Mouse (Mus musculus): ENCODE measurements around the gene Igsf21. TPM values are rescaled to one million over a fixed set of nuclear protein-coding genes. Genes with fewer than 3 reads are reported as not detected.
A peak's percentile ranks its signal among the peaks of the same experiment; 100 is the strongest.

Igsf21 gene
- total RNA-seq, 4 experiments from 2014 or later, result 0.22 to 0.48 TPM; not detected in 2

DNA sequence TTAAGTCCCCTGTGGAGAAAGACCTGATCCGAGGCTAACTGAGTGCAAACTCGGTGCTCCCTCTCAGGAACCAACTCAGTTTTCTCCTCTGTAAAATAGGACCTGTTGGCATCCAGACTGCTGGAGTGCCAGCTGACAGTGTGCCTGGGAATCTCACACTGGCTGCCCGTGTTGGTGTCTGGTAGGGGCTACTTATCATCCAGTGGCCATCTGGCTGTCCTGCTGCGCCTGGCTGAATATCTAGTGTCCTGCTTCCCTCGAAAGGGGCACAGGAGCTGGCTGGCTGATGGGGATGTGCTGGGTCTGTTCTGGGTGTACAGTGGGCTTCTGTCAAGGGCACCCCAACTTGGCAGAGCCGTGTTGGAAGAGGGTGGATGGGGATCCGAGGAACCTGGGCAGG, 193.5 kb downstream of the Igsf21 start:
- DNase-seq (ENCODE audit: low spot score in 2 of 2), result no peak

DNA sequence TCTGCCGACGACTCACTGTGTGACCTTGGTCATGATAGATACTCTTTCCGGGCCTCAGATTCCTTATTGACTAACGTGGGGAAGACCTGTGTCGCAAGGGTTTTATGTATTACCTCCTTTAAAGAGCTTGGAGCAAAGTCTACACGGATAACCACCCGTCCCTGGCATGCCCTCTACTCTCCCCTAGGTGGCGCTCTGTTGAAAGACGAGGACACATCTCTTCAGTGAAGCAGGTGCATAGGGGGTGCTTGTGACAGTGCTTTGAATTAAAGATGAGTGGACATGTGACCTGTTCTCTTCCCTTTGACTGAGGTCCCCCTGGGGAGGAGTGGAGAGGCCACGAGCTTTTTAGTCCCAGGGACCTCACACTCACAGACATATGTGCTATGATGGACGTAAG, 194.0 kb downstream of the Igsf21 start:
- DNase-seq (ENCODE audit: low spot score in 2 of 2), result no peak

DNA sequence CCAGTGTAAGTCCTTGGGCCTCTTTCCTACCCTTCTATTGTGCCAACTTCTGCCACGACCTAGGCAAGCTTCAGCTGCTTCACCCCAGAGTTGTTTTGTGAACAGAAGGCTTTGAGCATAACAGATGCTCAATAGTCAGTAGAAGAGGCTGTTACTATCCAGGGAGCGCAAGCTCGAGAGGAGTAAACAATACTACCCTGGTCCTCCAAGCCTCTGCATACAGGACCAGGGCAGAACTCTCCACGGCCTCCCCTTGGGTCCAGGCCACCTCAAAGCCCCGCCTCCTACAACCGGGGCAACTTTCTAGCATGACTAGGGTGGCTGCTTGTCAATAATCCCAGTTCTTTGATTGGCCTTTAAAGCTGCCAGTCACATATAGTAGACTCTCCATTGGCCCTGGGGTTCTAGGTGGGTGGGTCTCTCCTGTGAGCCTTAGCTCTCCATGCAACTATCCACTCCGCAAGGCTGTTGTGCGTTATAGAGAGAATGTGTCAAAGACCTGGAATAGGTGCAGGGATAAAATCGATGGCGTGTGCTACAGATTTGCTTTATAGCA, 198.7 kb downstream of the Igsf21 start:
- no peak for DNase-seq (ENCODE audit: low spot score in 2 of 2)

DNA sequence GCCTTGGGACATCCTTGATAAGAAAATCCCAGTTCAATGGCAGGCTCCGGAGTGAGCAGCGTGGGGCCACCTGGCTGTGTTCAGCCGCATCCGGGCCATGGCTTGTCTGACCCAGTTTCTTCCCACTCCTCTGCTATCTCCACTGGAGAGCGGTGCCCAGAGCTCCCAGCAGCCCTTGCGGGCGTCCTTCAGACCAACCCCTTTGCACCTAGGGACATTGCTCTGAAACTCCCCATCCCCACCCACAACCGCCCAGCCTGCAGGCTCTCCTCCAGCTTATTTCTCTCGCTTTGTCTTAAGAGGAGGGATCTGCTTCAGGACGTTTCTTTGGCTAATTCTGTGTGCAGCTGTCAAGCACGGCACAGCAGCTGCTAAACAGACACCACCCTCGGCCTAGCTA, 202.6 kb downstream of the Igsf21 start:
- DNase-seq (ENCODE audit: low spot score in 2 of 2), result no peak

DNA sequence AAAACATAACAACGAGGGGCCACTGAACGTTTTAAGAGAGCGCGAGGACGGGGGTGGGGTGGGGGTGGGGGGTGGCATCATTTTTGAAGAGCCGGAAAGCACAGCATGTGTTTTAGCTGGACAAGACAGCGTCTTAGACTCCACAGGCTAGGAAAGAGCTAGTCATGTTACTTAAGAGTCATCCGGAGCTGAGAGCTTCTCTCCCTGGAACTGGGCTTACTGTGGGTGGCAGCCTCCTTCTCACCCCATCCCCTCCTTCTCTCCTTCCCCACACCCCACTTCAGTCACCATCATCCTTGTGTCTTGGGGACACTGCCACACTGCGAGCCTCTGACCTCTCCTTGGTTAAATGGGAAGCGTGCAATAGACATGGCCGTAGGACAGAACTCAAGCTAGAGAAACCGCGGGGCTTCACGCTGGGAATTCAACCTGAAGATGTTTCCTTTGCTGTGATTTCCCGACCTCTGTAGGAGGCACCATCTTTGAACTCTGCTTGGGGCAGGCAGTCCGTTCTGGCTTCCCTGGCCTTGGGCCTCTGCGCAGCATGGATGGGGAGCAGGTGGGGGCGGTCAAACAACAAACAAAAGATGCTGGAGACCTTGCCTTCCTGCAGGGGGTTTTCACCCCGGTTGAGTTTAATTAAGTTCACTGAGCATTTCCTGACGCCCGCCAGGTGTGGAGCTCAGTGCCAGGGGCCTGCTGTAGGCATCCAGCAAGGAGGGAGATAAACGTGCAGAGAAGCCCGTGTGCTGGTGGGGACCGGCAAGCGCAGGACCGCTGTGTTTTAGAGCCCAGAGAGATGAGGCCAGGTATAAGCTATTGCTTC, 207.8 kb downstream of the Igsf21 start:
- no peak for DNase-seq (ENCODE audit: low spot score in 2 of 2)

DNA sequence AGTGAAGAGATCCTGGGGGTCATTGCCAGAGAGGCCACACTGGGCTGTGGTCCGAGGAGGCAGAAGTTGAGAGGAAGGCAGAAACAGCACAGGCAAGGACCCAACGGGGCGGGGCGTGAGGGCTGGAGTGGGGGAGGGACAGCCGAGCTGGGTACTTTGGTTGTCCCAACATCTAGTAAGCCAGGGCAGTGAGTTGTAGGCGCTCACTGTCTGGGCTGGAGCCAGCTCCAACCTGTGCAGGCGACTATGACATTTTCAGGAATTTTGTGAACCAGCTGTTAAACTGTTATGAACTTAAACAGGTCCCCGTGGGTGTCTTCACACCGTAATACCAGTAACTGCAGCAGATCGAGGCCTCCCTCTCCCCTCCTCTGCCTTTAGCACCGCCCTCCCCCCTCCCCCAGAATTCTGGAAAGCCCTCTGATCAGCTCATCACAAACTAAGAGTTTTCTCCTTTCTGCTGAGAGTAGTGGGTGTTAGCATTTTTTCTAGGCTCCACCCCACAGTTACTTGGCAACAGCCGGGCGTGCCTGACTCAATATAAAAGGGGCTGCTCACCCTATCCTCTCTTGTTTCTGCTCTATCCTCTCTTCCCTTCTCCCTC, 208.7 kb downstream of the Igsf21 start:
- DNase-seq (ENCODE audit: low spot score in 2 of 2), result peak in 1 of 2 experiments; percentile 31

DNA sequence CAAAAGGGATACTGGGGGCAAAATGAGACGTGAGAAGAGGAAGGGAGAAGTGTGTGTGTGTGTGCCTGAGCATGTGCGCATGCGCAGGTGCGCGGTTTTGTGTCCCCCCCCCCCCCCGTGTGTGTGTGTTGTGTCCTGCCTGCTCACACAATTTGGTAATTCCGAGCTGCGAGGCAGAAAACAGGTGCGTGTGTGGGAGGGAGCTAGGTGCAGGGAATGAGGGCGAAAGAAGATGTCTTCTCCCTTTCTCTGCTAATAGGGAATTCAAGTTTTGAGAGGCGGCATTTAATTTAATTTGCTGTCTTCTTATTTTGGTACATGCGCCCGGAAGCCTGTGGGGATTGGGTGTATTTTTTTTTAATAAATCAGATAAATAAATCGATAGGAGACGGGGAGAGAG, 211.4 kb downstream of the Igsf21 start:
- no peak for DNase-seq (ENCODE audit: low spot score in 2 of 2)

DNA sequence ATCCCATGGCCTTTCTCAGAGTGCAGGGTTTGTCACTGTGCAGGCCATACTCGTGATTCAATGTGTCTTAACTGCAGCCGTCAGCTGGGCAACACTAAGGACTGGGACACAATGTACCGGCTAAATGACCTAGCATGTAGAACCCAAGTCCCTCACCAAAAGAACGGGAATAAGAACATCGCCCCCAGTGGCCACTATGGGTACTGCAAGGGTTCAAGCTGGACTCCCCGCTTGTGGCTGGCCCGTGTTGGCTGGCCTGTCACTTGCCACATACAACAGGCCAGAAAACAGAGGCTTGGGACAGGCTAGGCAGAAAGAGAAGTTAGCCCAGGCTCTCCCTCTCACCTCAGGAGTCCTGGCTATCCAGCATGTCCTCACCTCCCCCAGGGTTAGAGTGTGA, 213.2 kb downstream of the Igsf21 start:
- no peak for DNase-seq (ENCODE audit: low spot score in 2 of 2)

DNA sequence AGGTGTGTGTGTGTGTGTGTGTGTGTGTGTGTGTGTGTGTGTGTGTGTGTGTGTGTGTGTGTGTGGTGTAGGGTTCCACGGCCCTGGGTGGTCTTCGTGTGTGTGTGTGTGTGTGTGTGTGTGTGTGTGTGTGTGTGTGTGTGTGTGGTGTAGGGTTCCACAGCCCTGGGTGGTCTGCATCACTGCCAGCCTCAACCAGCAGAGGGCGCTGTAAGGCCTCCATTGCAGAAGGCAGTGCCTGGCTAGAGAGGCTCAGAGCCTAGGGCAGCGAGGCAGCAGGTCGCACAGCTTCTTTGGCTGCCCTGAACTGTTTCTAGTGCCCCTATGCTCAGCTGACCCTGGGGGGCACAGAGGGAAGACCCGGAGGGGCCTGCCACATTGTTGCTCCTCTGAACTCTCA, 216.2 kb downstream of the Igsf21 start:
- no peak for DNase-seq (ENCODE audit: low spot score in 2 of 2)

DNA sequence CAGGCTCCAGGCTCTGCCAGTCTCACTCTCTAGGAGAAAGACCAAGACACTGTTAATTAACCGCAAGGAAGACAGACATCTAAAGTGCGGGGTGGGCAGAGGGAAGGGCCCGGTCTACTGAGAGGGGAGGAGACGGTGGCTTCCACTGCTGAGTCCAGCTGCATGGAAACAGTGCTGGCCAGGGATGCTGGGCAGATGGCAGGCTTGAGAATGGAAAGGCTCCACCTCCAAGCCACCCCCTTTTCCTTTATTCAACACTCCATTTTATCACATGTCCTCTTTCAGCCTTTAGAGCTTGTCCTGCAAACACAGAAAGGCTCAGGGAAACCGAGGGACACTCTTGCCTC, 216.6 kb downstream of the Igsf21 start:
- no peak for DNase-seq (ENCODE audit: low spot score in 2 of 2)

DNA sequence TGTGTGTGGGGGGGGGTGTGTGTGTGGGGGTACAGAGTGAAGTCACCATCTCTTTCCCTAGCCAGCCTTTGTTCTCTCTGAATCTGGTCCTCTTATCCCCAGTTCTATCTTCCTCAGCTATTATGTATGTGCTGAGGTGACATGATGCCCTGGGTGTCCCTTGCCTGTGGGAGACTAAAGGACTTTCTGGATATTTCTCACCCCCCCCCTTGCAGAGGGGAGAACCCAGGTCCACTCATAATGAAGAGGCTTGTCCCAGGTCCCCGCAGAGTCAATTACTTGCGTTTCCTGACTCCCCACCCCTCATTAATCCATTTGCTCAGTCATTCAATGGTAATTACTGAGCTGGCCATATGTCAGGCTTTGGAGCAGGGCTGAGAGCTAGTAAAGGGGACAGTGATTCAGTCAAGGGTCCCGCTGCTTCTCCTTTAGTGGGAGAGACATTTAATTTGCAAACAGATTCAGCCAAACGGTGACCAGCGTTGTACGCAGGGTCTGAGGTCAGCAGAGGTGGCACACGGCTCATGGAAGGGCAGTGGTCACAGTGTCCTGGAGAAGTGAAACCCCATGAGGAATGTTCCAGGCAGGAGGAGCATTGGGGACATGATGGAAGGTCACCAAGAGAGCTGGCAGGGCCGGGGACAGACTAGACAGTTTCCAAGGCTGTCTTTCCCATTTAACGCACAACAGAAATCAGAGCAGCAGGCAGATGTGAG, 217.1 kb downstream of the Igsf21 start:
- no peak for DNase-seq (ENCODE audit: low spot score in 2 of 2)

DNA sequence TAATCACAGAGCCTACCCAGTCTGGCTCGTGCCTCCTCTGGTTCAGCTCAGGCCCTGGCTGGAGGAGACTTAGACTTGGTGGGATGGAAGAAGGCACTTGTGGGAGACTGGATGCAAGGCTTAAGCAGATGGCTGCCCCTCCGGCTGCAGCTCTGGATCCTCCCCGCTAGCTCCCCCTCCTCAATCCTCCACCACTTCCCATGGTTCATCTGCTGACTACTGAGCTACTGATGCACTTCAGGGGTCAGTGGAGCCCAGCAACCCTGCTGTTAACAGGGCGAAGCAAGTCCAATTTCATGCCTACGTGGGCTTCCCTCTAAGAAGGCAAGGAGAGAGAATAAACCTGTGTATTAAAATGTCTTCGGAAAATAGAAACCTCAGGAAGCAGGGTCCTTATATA, 222.8 kb downstream of the Igsf21 start:
- no peak for DNase-seq (ENCODE audit: low spot score in 2 of 2)

DNA sequence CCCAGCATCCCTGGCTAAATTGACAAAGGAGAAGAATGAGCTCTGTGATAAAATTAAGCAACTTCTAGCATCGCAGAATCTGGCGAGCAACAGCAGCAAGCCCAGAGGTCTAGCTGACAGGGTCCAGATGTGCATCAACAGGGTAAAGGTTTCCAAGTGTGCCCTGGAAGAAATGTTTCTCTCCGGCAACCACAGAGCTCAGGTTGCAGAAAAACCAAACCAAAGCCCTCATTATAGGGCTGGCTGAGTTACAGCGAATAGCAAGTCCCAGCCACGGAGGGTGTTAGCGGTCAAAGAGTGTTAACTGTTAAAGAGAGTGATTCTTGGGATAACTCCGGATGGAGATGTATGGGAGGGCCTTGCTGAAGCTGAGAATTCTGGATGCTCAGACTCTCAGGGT, 230.7 kb downstream of the Igsf21 start:
- no peak for DNase-seq (ENCODE audit: low spot score in 2 of 2)

DNA sequence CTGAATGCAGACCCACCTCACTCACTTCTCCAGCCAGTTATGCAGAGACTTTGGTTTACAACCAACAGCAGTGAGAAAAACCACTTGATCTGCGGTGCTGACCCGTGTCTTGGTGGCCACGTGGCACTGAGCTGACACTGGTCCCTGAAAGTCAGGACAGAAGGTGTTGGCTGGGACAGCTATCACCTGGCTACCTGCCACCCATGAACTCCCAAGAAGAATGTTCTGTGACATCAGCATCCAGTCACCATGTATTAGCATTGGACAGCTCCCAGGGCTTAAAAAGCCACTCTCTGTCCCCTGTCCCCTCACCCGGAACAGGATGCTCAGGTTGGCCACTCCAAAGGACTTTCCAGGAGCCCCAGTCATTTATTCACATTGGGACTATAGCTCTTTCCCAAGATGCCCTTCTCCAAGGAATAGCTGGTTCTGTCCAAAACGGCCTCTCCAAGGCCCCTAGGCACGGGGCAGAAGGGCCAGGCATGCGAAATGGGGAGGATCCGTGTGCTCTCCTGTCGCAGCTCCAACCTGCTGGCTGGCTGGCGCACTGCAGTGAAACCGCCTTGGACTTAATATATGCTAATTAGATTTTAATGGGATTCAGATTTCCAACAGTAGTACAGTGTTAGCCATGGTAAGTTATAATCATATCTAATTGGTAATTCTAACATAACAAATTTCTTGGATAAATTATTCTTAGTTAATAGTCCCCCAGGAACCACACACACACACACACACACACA, 235.7 kb downstream of the Igsf21 start:
- no peak for DNase-seq (ENCODE audit: low spot score in 2 of 2)

DNA sequence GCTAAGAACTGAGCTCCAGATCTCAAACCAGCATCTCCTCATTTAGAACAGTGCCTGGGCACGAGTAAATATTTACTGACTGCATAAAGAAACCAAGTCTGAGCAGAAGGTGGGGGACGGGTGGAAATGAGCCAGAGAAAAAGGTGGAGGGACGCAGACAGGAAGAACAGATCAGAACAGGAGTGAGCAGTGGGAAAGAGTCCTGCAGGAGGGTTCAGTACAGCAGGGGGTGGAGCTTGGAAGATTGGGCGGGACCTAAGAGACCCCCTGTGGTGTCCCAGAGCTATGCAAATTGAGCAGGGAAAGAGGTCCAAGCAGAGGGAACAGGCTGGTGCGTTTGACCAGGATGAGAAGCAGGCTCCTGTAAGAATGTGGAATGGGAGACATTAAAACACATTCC, 241.7 kb downstream of the Igsf21 start:
- no peak for DNase-seq (ENCODE audit: low spot score in 2 of 2)

DNA sequence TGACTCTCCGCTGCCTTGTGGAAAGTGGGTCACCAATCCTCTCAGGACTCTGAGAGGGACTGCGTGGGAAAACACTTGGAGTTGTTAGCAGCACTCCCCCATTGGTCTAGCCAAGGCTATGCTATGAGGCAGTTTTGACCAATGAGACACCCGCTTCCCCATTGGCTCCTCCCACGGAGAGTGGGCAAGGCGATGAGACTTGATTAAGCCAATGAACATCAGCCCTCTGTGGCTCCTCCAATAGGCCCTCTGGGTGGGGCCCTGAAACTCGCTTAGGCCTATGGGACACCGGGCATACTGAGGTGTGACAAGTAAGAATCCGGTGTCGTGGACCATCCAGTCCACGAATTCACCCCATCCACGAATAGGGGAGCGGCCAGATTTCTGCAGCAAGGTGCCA, 242.4 kb downstream of the Igsf21 start:
- no peak for DNase-seq (ENCODE audit: low spot score in 2 of 2)

DNA sequence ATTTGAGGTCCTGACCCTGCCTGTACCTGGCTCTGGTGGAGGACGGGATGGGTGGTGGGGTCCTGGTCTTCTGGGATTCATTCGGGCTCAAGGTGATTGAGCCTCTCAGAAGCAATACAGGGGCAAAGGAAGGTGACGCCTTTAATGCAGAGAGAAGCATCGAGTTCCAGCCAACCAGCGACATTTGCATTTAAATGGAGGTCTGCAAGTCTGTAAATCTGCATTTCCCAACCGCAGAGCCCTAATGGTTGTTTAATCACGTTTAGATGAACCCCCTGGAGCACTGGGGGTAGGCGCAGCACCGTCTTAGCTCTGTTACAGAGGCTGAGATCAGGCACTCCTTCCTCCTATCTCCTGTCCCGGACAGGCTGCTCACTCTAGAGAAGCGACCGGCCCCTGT, 244.5 kb downstream of the Igsf21 start:
- no peak for DNase-seq (ENCODE audit: low spot score in 2 of 2)

DNA sequence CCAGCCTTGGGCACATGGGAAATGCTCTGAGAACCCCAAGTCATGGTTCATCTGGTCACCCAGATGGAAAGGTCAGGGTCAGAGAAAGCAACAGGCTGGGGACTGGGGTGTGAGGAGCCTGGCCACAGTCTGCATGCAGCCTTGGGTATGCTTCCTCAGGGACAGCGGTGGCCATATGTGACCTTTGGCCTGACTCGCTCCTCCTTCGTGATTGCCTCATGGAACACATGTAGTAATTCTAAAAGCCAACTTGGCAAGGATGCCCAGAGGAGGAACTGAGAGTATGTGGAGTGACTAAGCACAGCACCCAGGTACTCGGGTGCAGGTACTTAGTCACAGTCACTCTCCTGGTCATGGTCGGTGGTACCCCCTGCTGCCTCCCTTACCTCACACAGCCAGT, 245.7 kb downstream of the Igsf21 start:
- DNase-seq (ENCODE audit: low spot score in 2 of 2), result no peak

DNA sequence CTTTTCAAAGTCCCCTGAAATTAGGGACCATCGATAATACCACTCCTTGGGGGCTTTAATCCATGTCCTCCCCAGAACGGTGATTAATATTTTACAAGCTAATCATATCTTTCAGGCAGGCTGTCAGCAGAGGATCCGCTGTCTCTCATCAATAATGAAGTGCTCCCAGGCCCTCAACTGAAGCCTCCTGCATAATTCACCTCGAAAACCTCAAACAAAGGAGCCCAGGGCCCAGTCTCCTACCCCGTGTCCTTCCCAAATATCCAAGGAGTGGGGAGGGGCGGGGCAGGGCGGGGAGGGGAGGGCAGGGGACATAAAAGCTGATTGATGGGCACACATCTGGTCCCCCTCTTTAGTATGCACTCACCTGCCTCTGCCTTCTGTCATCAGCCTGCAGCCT, 247.6 kb downstream of the Igsf21 start:
- no peak for DNase-seq (ENCODE audit: low spot score in 2 of 2)

DNA sequence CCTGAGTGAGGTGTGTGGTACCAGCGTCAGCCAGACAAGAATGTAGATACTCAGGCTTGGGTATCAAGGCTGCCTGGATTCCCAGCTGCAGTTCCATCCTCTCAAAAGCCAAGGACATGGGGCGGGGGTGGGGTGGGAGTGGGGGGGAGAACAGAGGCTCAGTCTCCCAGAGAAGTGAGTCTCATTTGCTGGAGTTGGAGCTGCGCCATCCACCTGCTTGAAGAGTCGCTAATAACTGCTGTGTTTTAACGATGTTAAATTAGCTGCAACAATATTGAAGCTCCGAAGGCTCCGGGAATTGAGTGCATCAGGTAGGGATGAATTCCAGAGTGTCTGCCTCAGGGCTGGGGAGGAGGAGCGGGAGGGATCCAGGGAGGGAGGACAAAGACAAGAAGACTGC, 250.9 kb downstream of the Igsf21 start:
- no peak for DNase-seq (ENCODE audit: low spot score in 2 of 2)

DNA sequence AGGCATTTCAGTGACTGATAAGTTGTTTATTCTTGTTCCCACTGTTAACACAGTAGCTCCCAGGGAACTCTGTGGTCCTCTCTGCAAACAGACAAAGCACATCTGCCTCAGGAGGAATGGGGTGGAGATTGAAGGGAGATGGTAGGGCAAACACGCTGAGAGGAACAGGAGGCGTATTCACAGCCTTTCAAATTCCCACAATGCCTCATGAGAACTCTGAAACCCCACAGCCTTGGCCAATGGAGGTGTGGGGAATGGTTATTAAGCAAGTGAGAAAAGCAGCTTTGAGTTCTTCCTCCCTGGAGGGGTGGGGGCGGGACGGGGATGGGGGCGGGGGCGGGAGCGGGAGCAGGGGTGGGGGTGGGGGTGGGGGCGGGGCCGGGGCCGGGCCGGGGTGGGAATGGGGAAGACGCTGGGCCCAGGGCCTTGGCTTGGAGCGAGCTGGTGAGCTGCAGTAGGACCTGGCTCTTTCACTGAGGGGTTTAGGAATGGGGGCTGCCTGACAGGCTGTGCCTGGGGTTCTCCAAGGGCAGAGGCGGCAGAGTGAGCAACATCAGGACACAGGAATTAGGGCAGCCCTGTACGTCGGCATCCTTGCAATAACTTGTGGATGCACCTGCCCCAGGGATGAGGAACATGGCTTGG, 253.4 kb downstream of the Igsf21 start:
- no peak for DNase-seq (ENCODE audit: low spot score in 2 of 2)

All from gastrocnemius, adult 8-10 months (tissue).